ENCODE assay signal across 27 mouse cellular contexts in the genomic region with DNA sequence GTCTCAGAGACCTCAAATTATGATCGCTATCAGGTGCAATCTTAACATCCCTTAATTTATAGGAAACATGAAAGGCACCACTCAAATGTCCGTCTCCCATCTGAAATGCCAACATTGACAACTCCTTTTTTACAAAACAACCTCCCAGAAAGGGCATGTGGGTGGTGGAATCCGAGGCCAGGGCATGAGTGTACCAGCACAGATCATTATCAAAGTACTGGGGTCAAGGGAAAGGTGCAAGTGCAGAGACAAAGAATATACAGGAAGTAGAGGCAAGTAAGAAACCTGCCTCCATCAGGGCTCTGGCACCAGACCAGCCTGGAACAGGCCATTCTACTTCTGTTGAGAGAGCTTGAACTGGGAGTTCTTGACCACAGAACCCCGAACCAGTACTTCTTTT. TPM values are rescaled to one million over a fixed set of nuclear protein-coding genes. Genes with fewer than 3 reads are reported as not detected.
DNase-seq lines count a peak whose midpoint lies in the region; ATAC-seq lines count a peak whose summit lies in the region.
"Had no signal": no experiment of that assay in that cellular context is flagged by ENCODE, and none has a peak within 500 bp of the region (broad histone marks: within the 10 kb centered on the region; RNA-seq: fewer than 3 reads in every experiment).

No protein-coding gene starts in this region.

- intact Hi-C loops in heart, postnatal 25 days (cut with DNase I), result no loop called here

- WGBS in heart, embryonic 10.5 days, result 70% methylated on average over 4 of the region's 4 CpGs

- H3K4me1 ChIP-seq in heart, embryonic 10.5 days, result peaks cover 6% of the 10 kb centered on the region

- no peak overlapping the region for H3K4me3 ChIP-seq in heart, embryonic 10.5 days
- H3K4me3 ChIP-seq: embryonic facial prominence, embryonic 13.5 days; embryonic facial prominence, embryonic 15.5 days; erythroblast, embryonic 14.5 days; forebrain, embryonic 10.5 days; forebrain, embryonic 12.5 days had no signal

- DNase-seq in cerebellum, adult 9-10 months, result peak; percentile 14
- peak; percentile 62 for DNase-seq in heart, embryonic 10.5 days (ENCODE audit: low spot score)
- DNase-seq in heart, postnatal 25 days (ENCODE audit: low spot score), result no peak
- DNase-seq in urinary bladder, postnatal 4 days (ENCODE audit: low spot score in 2 of 2), result peak; percentile 12 to 43
- no peak for DNase-seq in urinary bladder, adult 2 months (ENCODE audit: low spot score)
- no peak for DNase-seq in kidney, adult 9 months
- DNase-seq: adrenal gland, postnatal 10 days; adrenal gland, postnatal 25 days; cerebellum, adult 11-12 months; cerebellum, adult 2 months; cerebellum, adult 9-11 months; cerebellum, postnatal 36 days; embryo, embryonic 11 days had no signal

- ATAC-seq in cerebellum, adult (ENCODE audit: insufficient number of reproducible peaks, low FRiP score, low TSS enrichment), result no peak
- ATAC-seq: forebrain, embryonic 14.5 days; forebrain, embryonic 16.5 days had no signal

- H3K27me3 ChIP-seq in heart, embryonic 10.5 days (ENCODE audit: insufficient read depth, poor library complexity, severe bottlenecking), result no peaks in the 10 kb centered on the region
- H3K27me3 ChIP-seq: embryonic facial prominence, embryonic 13.5 days; embryonic facial prominence, embryonic 15.5 days; forebrain, embryonic 12.5 days had no signal

- H3K27ac ChIP-seq in heart, embryonic 10.5 days, result no peak overlapping the region
- H3K27ac ChIP-seq: embryonic facial prominence, embryonic 13.5 days; embryonic facial prominence, embryonic 15.5 days; forebrain, embryonic 10.5 days; forebrain, embryonic 12.5 days had no signal

- 0 out of 2 replicates have a peak, but pooled peaks cover 5% of the 10 kb centered on the region for H3K9me3 ChIP-seq in heart, embryonic 10.5 days
- H3K9me3 ChIP-seq: embryonic facial prominence, embryonic 15.5 days had no signal

- 0 out of 2 replicates have a peak, but pooled peaks cover 4% of the 10 kb centered on the region for H3K36me3 ChIP-seq in heart, embryonic 10.5 days
- H3K36me3 ChIP-seq: embryonic facial prominence, embryonic 13.5 days; embryonic facial prominence, embryonic 15.5 days; forebrain, embryonic 10.5 days; forebrain, embryonic 12.5 days had no signal

RNA-seq across cellular contexts. Expression of gene Ces5a, which starts 29.0 kb away (rescaled TPM):
- polyA plus RNA-seq in heart, embryonic 10.5 days (2016; fragmentation: Nextera tagmentation; extraction: Ambion mirVana), result not detected in 2 replicates
- total RNA-seq in heart, postnatal 25 days (2021), result not detected
- 0.07 TPM in 1 of 2 replicates, not detected in the other for polyA plus RNA-seq in urinary bladder, adult 2 months (2012; rRNA removed)
- total RNA-seq: adrenal gland, postnatal 25 days; adrenal gland, postnatal 4 days; common myeloid progenitor, adult 5-6 weeks; ES-E14; MEL had no signal
- polyA plus RNA-seq: C2C12; embryonic facial prominence, embryonic 11.5 days; embryonic facial prominence, embryonic 13.5 days; erythroblast, embryonic 14.5 days; forebrain, embryonic 10.5 days had no signal

Comparison
In these comparisons a context has a peak if more than half of its experiments do, and no peak if none do; other contexts are left out.
1. DNase-seq: peak in cerebellum, adult 9-10 months (single experiment), heart, embryonic 10.5 days (single experiment) and urinary bladder, postnatal 4 days (2 of 2); none in heart, postnatal 25 days (single experiment), urinary bladder, adult 2 months (single experiment) and kidney, adult 9 months (single experiment).